Mouse (Mus musculus): ENCODE data around the gene Tgfa.

Tgfa gene

GRCm38 (mm10) chr6:86188741-86189480, 6.1 kb upstream of the Tgfa start:
- DNase-seq (ENCODE audit: low spot score): no peak

- no peak for DNase-seq (ENCODE audit: low spot score)
Observed at GRCm38 (mm10) chr6:86190622-86191021, 4.4 kb upstream of the Tgfa start.

DNA sequence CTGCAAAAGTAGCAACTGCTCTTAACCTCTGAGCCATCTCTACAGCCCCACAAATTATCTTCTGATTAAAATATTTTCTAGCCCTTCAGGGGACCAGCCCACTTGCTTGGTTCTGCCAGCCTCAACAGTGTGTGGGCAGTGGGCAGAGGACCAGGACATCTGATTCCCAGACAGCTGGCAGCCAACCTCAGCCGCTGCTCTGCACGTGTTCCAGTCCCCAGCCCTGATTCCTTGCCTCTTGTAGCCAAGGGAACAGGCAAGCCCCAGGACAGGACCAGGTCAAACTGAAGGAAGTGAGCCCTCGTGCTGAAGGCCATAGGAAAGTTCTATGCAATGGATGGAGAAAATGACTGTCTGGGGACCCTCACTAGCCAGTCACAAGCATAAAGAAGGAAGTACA, 2.0 kb upstream of the Tgfa start:
- no peak for DNase-seq (ENCODE audit: low spot score)

- peak; percentile 69 for DNase-seq (ENCODE audit: low spot score)
Observed at GRCm38 (mm10) chr6:86193879-86194278, 1.1 kb upstream of the Tgfa start.

- DNase-seq (ENCODE audit: low spot score): no peak
Observed at GRCm38 (mm10) chr6:86196034-86196433, 1.0 kb downstream of the Tgfa start.

- DNase-seq (ENCODE audit: low spot score): no peak
Observed at GRCm38 (mm10) chr6:86197150-86197862, 2.3 kb downstream of the Tgfa start.

GRCm38 (mm10) chr6:86200934-86201333, 5.9 kb downstream of the Tgfa start:
- no peak for DNase-seq (ENCODE audit: low spot score)

DNA sequence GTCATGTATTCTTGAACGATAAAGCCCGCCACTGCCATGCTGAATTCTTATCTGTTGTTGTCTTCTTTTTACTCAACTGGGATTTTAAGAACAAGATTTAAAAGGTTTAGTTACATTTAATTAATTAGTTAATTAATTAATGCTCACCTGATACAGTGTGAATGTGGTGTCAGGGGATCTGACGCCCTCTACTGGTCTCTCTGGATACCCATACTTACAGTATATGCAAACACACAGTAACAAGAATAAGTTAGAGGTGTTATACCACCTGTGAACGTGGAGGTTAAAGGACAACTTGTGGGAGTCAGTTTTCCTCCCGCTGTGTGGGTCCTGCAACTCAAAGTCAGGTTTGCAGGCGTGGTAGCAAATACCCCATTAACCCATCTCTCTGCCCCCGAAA, 8.1 kb downstream of the Tgfa start:
- no peak for DNase-seq (ENCODE audit: low spot score)

DNA sequence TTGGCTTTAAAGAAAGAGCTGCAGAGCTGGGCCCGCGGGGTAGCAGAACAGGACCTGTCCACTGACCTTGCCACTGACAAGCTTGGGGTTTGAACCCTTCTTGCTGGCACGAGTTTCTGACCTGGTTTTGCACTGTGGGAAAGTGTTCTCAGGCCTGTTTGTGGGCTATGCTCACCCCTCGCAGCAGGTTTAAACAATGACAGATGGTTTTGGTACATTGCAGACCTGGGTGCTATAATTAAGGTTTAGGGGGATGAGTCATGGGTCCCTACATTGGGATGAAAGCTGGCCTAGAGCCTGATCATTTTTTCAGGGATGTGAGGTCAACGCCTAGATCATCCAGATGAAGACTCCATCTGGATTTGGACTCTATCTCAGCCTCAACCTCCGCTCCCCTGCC, 11.0 kb downstream of the Tgfa start:
- no peak for DNase-seq (ENCODE audit: low spot score)

DNA sequence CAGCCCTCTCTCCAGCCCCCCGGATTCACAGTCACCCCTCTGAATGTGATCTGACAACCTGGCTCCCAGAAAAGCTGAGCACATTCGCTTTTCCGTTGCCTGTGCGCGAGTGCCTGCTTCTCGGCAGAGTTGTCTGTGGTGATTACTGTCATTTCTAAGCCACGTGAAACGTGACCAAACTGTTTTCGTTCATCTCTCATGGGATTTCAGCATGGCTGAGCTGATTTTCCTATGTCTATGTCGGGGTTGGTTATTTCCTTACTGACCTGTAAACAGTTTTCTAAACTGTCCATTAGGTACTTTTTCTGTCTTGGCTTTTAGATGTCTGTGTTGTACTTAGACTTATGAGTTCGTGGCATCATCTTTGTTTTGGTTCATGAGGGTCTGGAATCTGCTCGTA, 12.0 kb downstream of the Tgfa start:
- no peak for DNase-seq (ENCODE audit: low spot score)

DNA sequence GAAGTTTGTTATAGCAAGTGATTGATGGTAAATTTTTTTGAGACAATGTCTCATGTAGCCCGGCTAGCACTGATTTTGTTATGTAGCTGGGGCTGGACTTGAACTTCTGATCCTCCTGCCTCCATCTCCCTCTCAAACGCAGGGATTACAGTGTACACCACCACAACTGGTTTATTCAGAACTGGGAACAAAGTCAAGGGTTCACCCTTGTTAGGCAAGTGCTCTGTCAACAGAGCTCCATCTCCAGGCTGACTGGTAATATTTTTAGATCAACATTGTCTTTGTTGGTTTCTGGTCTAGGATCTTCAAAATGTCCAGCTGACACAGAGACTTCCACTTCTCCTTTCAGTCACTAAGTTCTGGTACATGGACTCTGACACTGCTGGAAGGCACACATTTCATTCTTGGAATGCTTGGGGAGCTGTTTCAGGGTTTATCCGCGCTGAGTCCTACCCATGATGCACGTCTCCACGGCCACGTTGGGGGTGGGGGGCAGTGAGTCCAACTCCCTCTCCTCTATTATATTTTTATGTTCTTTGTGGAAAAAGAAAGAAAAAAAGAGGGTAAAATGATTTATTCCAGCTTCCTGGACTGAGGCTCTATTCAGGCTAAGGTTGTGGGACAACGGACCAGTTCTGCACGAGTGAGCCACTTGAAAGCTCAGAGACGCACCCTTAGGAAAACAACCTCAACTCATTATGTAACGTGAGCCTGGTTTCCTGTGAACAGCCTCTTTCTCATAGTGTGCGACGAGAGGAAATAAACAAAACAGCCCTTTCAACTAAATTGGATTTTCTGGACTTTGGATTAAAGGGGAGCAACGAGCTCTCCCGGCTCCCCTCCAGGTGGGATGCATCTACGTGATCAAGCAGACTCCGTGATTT, 14.4 kb downstream of the Tgfa start:
- no peak for DNase-seq (ENCODE audit: low spot score)

- DNase-seq (ENCODE audit: low spot score): no peak
Observed at GRCm38 (mm10) chr6:86210017-86210408, 15.0 kb downstream of the Tgfa start.

DNA sequence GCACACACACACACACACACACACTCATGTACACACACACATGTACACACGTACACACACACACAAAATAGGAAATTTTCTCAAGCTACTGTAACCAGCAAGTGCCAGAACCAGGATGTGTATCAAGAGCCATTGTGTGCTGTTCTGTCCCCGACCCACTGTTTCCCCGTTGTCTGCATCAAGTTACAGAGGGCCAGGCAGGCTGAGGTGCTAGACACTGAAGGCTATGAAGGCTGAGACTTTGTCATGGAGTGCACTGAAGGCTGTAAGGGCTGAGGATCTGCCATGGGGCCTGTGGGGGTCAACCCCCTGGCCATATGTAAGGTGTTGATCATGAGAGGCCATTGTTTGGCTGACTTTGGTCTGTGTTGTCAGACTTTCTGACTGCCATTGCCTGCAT, 15.6 kb downstream of the Tgfa start:
- no peak for DNase-seq (ENCODE audit: low spot score)

DNA sequence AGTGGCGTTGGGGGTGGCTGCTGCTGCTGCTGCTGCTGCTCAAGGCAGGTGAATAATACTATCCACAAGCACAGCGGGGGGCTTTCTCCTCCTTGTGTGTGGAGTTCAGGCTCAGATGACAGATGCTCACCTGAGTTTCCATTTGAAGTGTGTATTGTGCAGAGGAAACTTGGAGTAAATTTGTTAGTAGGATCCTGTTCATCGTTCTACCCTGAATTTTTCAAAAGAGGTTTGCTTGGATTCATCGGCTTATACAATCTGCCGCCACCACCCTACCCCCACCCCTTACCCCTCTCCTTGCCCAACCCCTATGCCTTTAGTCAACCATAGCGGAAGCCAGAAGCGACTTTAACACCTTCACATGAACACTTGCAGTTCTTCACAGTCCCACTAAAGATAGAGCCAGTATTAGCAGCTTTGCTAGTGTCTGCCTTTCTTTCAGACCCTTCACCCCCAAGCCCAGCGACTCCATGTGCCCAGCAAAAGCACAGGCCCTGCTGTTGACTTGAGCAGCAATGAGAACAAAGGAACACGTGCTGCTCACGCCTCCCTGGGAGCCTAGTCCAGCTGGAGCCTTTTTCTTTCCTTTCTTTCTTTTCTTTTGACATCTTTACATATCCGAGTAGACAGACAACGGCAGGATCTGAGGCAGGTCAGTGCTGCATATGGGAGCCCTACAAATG, 16.2 kb downstream of the Tgfa start:
- DNase-seq (ENCODE audit: low spot score): no peak

DNA sequence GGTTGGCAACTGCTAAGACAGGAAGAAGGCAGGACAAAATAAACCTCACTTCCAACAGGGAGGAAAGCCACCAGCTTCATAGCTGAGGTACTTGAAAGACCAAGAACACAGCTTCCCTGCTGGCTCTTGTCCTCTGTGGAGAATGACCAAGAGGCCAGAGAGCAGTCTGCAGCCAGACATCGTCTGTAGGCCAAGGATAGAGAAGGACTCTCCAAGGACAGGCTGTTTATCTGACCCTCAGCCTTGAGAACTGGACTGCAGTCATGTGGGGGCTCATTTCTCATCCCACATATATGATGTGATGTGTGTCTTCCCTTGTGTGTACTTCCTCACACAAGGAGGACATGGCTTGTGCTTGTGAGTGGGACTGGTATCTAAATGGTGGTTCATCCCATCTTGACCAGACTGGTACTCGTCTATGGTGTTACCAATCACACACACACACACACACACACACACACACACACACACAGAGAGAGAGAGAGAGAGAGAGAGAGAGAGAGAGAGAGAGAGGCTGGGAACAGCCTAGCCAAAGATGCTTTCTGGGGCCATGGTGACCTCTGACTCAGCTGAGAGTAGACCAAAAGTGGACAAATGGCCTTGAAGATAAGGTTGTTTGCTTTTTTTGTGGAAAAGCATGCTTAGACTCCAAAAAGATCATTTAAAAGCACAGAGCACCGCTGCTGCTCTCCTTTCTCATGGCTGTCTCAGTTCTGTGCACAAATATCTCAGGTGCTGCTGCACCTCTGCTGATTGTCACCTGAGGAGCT, 18.0 kb downstream of the Tgfa start:
- DNase-seq (ENCODE audit: low spot score): no peak

DNA sequence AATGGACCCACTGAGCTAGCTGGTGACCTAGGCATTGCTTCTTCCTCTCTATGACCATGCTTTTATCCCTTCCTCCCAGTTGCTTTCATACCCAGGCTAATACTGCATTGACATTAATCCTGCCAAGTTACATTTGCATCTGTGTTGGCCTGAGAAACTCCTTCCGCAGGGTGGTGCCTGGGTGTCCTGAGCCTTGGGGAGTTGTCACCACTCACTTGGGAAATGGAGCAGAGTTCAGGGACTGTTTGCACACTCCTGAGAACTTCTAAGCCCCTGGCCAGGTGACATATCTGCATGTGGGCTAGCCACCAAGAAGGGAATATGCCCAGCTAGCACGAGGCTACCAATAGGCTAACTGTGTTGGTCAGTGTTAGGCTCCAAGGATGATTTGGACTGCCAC, 23.0 kb downstream of the Tgfa start:
- DNase-seq (ENCODE audit: low spot score): no peak

DNA sequence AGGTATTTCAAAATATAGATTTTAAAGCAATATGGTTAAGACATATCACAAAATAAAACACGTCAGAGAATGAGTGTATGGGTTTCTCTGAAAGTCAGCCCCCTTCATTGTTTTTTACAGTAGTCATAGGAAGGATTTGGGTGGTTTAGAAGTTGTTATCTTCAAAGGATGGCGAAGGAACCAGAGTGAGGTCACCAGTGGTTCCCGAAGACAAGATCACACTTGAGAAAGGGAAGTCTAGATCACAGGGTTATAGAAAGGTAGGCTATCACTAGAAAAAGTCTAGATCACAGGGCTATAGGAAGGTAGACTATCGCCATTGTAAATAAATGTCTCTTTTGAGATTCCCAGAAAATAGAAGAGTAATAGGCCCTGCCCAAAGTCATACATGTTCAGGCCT, 23.7 kb downstream of the Tgfa start:
- DNase-seq (ENCODE audit: low spot score): no peak

DNA sequence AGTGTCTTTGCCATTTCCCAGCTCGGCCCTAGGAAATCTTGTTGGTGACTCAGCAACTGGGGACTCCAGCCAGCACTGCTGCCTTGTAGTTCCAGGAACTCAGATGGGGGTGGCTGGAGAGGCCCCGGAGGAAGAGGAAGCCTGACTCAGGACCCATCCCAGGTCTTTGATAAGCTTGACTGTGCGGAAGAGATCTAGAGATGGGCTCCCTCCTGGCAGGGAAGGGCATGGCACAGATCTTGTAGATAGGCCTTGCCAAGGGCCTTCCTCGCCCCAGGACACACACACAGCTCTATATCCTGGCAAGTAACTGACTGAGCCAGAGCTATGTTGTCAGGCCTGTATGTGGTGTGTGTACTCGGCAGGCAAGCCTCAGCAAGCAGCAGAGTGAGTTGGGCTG, 24.5 kb downstream of the Tgfa start:
- DNase-seq (ENCODE audit: low spot score): peak; percentile 50

DNA sequence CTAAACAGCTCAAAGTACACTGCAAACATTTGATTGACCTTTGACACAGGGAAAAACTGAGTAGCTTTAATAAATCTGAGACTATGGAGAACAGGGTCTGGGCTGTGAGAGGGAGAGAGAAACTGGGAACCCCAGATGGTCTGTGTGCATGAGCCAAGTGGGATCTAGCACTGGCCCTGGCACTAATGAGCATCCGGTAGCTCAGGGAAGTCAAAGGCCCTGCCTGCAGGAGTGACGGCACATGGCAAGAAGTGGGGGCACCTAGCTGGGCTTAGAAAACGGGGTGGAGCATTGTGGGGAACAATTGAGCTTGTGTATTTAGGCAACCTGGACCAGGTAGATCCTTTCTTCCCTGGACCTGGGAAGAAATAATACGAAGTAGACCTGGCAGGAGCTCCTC, 25.1 kb downstream of the Tgfa start:
- DNase-seq (ENCODE audit: low spot score): no peak

GRCm38 (mm10) chr6:86222381-86222780, 27.4 kb downstream of the Tgfa start:
- DNase-seq (ENCODE audit: low spot score): peak; percentile 26

DNA sequence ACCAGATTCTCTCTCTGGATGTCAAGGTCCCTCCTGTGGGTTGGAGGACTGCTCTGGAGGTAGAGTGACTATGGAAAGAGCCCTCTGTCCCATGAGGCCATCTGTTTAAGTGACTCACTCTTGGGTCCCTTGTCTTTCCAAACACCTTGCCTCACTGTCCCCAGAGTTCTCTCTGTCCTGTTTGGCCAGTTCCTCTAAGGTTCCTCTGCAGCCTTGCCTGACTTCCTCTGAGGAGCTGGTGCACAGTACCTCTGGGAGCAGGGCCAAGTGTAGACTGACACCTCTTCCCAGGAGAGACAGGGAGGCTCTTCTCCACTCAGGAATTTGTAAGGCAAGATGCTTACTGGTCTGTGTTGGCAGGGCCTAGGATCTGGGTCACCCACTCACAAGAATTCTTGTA, 30.6 kb downstream of the Tgfa start:
- DNase-seq (ENCODE audit: low spot score): no peak

GRCm38 (mm10) chr6:86232367-86232766, 37.3 kb downstream of the Tgfa start:
- DNase-seq (ENCODE audit: low spot score): no peak
